ENCODE assay signal across 29 mouse cellular contexts in the genomic region with DNA sequence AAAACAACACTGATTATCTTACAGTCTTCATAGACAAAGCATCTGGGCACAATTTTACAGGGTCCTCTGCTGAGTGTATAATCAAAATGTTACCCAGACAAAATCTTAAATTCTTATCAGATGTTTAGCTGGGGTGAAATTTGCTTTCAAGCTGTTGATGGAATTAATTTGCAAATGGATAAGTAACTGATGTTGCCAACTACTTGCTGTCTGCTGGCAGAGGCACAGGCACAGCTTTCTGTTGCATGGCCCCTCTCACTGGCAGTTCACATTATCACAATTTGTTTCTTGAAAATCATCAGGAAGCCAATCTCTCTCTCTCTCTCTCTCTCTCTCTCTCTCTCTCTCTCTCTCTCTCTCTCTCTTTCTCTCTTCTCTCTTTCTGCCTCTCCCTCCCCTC.
A peak's percentile ranks its signal among the peaks of the same experiment; 100 is the strongest.
DNase-seq lines count a peak whose midpoint lies in the region; ATAC-seq lines count a peak whose summit lies in the region.
"Had no signal": no experiment of that assay in that cellular context is flagged by ENCODE, and none has a peak within 500 bp of the region (broad histone marks: within the 10 kb centered on the region; RNA-seq: fewer than 3 reads in every experiment).

No protein-coding gene starts in this region.

- H3K27ac ChIP-seq in embryonic facial prominence, embryonic 11.5 days (replicated peaks; ENCODE audit: low read depth, low read length) = no peak overlapping the region
- no peak overlapping the region for H3K27ac ChIP-seq in embryonic facial prominence, embryonic 10.5 days (replicated peaks)
- no peak overlapping the region for H3K27ac ChIP-seq in forebrain, embryonic 16.5 days (ENCODE audit: low read length)
- H3K27ac ChIP-seq: embryonic facial prominence, embryonic 15.5 days; gastrocnemius, adult 2 months; hindbrain, embryonic 12.5 days; hindbrain, postnatal 0 days; intestine, embryonic 15.5 days; limb, embryonic 13.5 days; lung, embryonic 15.5 days; midbrain, embryonic 10.5 days; neural tube, embryonic 13.5 days had no signal

- DNase-seq in embryonic facial prominence, embryonic 11.5 days (ENCODE audit: low spot score) = peak; percentile 1
- DNase-seq in embryonic facial prominence, embryonic 10.5 days (ENCODE audit: low spot score) = no peak
- DNase-seq in left cerebral cortex, postnatal 4 days = peak; percentile 0
- DNase-seq in left cerebral cortex, postnatal 25 days (ENCODE audit: low spot score in 2 of 2) = no peak
- peak; percentile 3 to 15 for DNase-seq in layer of hippocampus, postnatal 10 days (ENCODE audit: low spot score in 2 of 2)
- DNase-seq in thymus, postnatal 4 days = no peak
- no peak for DNase-seq in frontal cortex, postnatal 36 days (ENCODE audit: low spot score in 2 of 2)
- DNase-seq: adrenal gland, postnatal 25 days; cerebellum, adult 2 months; embryo, embryonic 11 days; gastrocnemius, adult 2 months; gastrocnemius, postnatal 36 days; heart, adult 18-20 months; heart, postnatal 36 days; kidney, adult 2 months; kidney, postnatal 36 days; thymus, postnatal 14 days had no signal

- no peak for ATAC-seq in embryonic facial prominence, embryonic 11.5 days (replicated peaks; ENCODE audit: insufficient number of reproducible peaks, low FRiP score, low TSS enrichment, low read depth)
- ATAC-seq in forebrain, embryonic 16.5 days = peak; percentile 79
- ATAC-seq: hindbrain, postnatal 0 days; intestine, embryonic 15.5 days; Patski had no signal

- H3K36me3 ChIP-seq in embryonic facial prominence, embryonic 11.5 days (replicated peaks; ENCODE audit: control insufficient read depth, insufficient read depth, low read depth, low read length) = no peaks in the 10 kb centered on the region
- H3K36me3 ChIP-seq in embryonic facial prominence, embryonic 10.5 days (replicated peaks) = no peaks in the 10 kb centered on the region
- H3K36me3 ChIP-seq in forebrain, embryonic 16.5 days (ENCODE audit: control insufficient read depth, insufficient read depth) = no peaks in the 10 kb centered on the region
- H3K36me3 ChIP-seq: embryonic facial prominence, embryonic 15.5 days; hindbrain, embryonic 12.5 days; intestine, embryonic 15.5 days; limb, embryonic 13.5 days; lung, embryonic 15.5 days; midbrain, embryonic 10.5 days; neural tube, embryonic 13.5 days had no signal

- H3K4me1 ChIP-seq in embryonic facial prominence, embryonic 11.5 days (ENCODE audit: control insufficient read depth, insufficient read depth, low read length) = no peaks in the 10 kb centered on the region
- no peaks in the 10 kb centered on the region for H3K4me1 ChIP-seq in embryonic facial prominence, embryonic 10.5 days
- no peaks in the 10 kb centered on the region for H3K4me1 ChIP-seq in forebrain, embryonic 16.5 days (replicated peaks; ENCODE audit: control insufficient read depth, insufficient read depth, low read length)
- H3K4me1 ChIP-seq: embryonic facial prominence, embryonic 15.5 days; hindbrain, embryonic 12.5 days; intestine, embryonic 15.5 days; limb, embryonic 13.5 days; lung, embryonic 15.5 days; midbrain, embryonic 10.5 days; neural tube, embryonic 13.5 days had no signal

- no peak overlapping the region for H3K4me3 ChIP-seq in embryonic facial prominence, embryonic 11.5 days (ENCODE audit: low read depth, low read length)
- H3K4me3 ChIP-seq in embryonic facial prominence, embryonic 10.5 days = no peak overlapping the region
- H3K4me3 ChIP-seq in forebrain, embryonic 16.5 days (replicated peaks; ENCODE audit: low read length) = no peak overlapping the region
- H3K4me3 ChIP-seq: embryonic facial prominence, embryonic 15.5 days; gastrocnemius, adult 2 months; hindbrain, embryonic 12.5 days; intestine, embryonic 15.5 days; limb, embryonic 13.5 days; lung, embryonic 15.5 days; midbrain, embryonic 10.5 days; neural tube, embryonic 13.5 days had no signal

- H3K27me3 ChIP-seq in embryonic facial prominence, embryonic 11.5 days (ENCODE audit: control insufficient read depth, insufficient read depth, low read length) = no peaks in the 10 kb centered on the region
- H3K27me3 ChIP-seq in embryonic facial prominence, embryonic 10.5 days (replicated peaks; ENCODE audit: low read depth, poor library complexity, severe bottlenecking) = no peaks in the 10 kb centered on the region
- no peaks in the 10 kb centered on the region for H3K27me3 ChIP-seq in forebrain, embryonic 16.5 days (replicated peaks; ENCODE audit: control insufficient read depth, insufficient read depth, low read length)
- H3K27me3 ChIP-seq: embryonic facial prominence, embryonic 15.5 days; hindbrain, embryonic 12.5 days; intestine, embryonic 15.5 days; limb, embryonic 13.5 days; lung, embryonic 15.5 days; neural tube, embryonic 13.5 days had no signal

- H3K9ac ChIP-seq in embryonic facial prominence, embryonic 11.5 days (replicated peaks; ENCODE audit: low read length) = no peak overlapping the region
- H3K9ac ChIP-seq in forebrain, embryonic 16.5 days (replicated peaks; ENCODE audit: low read depth, low read length) = no peak overlapping the region
- H3K9ac ChIP-seq: embryonic facial prominence, embryonic 15.5 days; hindbrain, embryonic 12.5 days; intestine, embryonic 15.5 days; limb, embryonic 13.5 days; lung, embryonic 15.5 days; neural tube, embryonic 13.5 days had no signal

- no peak overlapping the region for H3K4me2 ChIP-seq in embryonic facial prominence, embryonic 11.5 days (ENCODE audit: low read depth, low read length)
- H3K4me2 ChIP-seq in forebrain, embryonic 16.5 days (ENCODE audit: low read length) = no peak overlapping the region
- H3K4me2 ChIP-seq: embryonic facial prominence, embryonic 15.5 days; heart, embryonic 11.5 days; hindbrain, embryonic 12.5 days; intestine, embryonic 15.5 days; limb, embryonic 13.5 days; liver, embryonic 11.5 days; lung, embryonic 15.5 days; neural tube, embryonic 13.5 days had no signal

- H3K9me3 ChIP-seq in embryonic facial prominence, embryonic 11.5 days (replicated peaks; ENCODE audit: control insufficient read depth, low read length) = no peaks in the 10 kb centered on the region
- no peaks in the 10 kb centered on the region for H3K9me3 ChIP-seq in embryonic facial prominence, embryonic 10.5 days
- H3K9me3 ChIP-seq in forebrain, embryonic 16.5 days (ENCODE audit: control insufficient read depth, low read length) = no peaks in the 10 kb centered on the region
- H3K9me3 ChIP-seq: embryonic facial prominence, embryonic 15.5 days; hindbrain, embryonic 12.5 days; intestine, embryonic 15.5 days; limb, embryonic 13.5 days; lung, embryonic 15.5 days; midbrain, embryonic 10.5 days; neural tube, embryonic 13.5 days had no signal

- intact Hi-C loops in left cerebral cortex, postnatal 4 days (cut with DNase I) = no loop called here
- intact Hi-C loops in left cerebral cortex, postnatal 25 days (cut with DNase I) = no loop called here

Comparison
In these comparisons a context has a peak if more than half of its experiments do, and no peak if none do; other contexts are left out.
1. DNase-seq: peak in embryonic facial prominence, embryonic 11.5 days (single experiment), left cerebral cortex, postnatal 4 days (single experiment) and layer of hippocampus, postnatal 10 days (2 of 2); none in embryonic facial prominence, embryonic 10.5 days (single experiment), left cerebral cortex, postnatal 25 days (0 of 2), thymus, postnatal 4 days (single experiment) and frontal cortex, postnatal 36 days (0 of 2).